Mouse (Mus musculus) MEL (cell line): ENCODE results near the gene March4. TPM values are rescaled to one million over a fixed set of nuclear protein-coding genes. Genes with fewer than 3 reads are reported as not detected.

Experiments used
- DNase-seq: peaks from one replicate; pipeline ENCODE4 v3.0.0; 2011; ENCODE audit warnings: low read depth, low spot score
- H3K27ac ChIP-seq: 2 replicates; pipeline ENCODE4 v1.5.1; 2012; ENCODE audit warnings: low read depth, mild to moderate bottlenecking, control low read depth, low read length, moderate library complexity; ENCODE audit not compliant: control insufficient read depth
- H3K27me3 ChIP-seq, 2 experiments: fragments of 150-350 bp in 1 of 2; sonication (generic) in 1 of 2; 2 replicates each; pipeline ENCODE4 v1.6.1; 2012; ENCODE audit warnings: low read length in 2 of 2, mild to moderate bottlenecking in 2 of 2, improper control_type of control experiment in 1 of 2, moderate library complexity in 1 of 2; ENCODE audit not compliant: insufficient read depth in 2 of 2, control insufficient read depth in 1 of 2
- H3K36me3 ChIP-seq, 2 experiments: 2 replicates each; pipeline ENCODE4 v1.6.1; 2012 to 2014; ENCODE audit warnings: low read length in 2 of 2, improper control_type of control experiment in 1 of 2, inconsistent platforms in 1 of 2, mild to moderate bottlenecking in 1 of 2; ENCODE audit not compliant: insufficient read depth in 2 of 2, control insufficient read depth in 1 of 2
- H3K4me1 ChIP-seq, 2 experiments: fragments of 150-350 bp in 1 of 2; sonication (generic) in 1 of 2; 2 replicates each; pipeline ENCODE4 v1.6.1; 2012; ENCODE audit warnings: low read length in 2 of 2, improper control_type of control experiment in 1 of 2, mild to moderate bottlenecking in 1 of 2; ENCODE audit not compliant: insufficient read depth in 2 of 2, control insufficient read depth in 1 of 2
- H3K4me3 ChIP-seq, 2 experiments: fragments of 150-350 bp in 1 of 2; sonication (generic) in 1 of 2; 2 replicates each; pipeline ENCODE4 v1.5.1; 2012; ENCODE audit warnings: low read depth in 2 of 2, low read length in 2 of 2, mild to moderate bottlenecking in 2 of 2, moderate library complexity in 2 of 2, control low read depth in 1 of 2, improper control_type of control experiment in 1 of 2; ENCODE audit not compliant: control insufficient read depth in 1 of 2, insufficient read depth in 1 of 2
- H3K79me2 ChIP-seq: 2 replicates; pipeline ENCODE4 v1.6.1; 2012; ENCODE audit warnings: mild to moderate bottlenecking, low read length, moderate library complexity; ENCODE audit not compliant: control insufficient read depth, poor library complexity, insufficient read depth
- H3K9ac ChIP-seq: 2 replicates; pipeline ENCODE4 v1.6.1; 2012; ENCODE audit warnings: low read depth, mild to moderate bottlenecking, control low read depth, low read length, moderate library complexity; ENCODE audit not compliant: control insufficient read depth, poor library complexity, severe bottlenecking
- H3K9me3 ChIP-seq: fragments of 150-350 bp; sonication (generic); replicated peaks from 2 replicates; pipeline ENCODE4 v1.6.1; 2012; ENCODE audit warnings: mild to moderate bottlenecking, low read length, improper control_type of control experiment, moderate library complexity; ENCODE audit not compliant: insufficient read depth
- CHD1 ChIP-seq: IDR thresholded peaks from 2 replicates; pipeline ENCODE4 v1.6.1; 2012; ENCODE audit warnings: low read depth, mild to moderate bottlenecking, inconsistent platforms, low read length, improper control_type of control experiment
- CHD2 ChIP-seq: IDR thresholded peaks from 2 replicates; pipeline ENCODE4 v1.6.1; 2011; ENCODE audit warnings: low read length, improper control_type of control experiment
- CTCF ChIP-seq, 3 experiments: IDR thresholded peaks in 2 of 3; conservative IDR thresholded peaks in 1 of 3; 2 replicates each; pipeline ENCODE4 v1.5.1; 2011 to 2012; ENCODE audit warnings: low read length in 3 of 3, low read depth in 2 of 3, mild to moderate bottlenecking in 2 of 3, improper control_type of control experiment in 1 of 3, inconsistent platforms in 1 of 3, mixed read lengths in 1 of 3, moderate library complexity in 1 of 3; ENCODE audit not compliant: control insufficient read depth in 1 of 3, insufficient read depth in 1 of 3, poor library complexity in 1 of 3, severe bottlenecking in 1 of 3
- E2F4 ChIP-seq: IDR thresholded peaks from 2 replicates; pipeline ENCODE4 v1.6.1; 2011; ENCODE audit warnings: low read depth, low read length, improper control_type of control experiment, borderline replicate concordance
- ELF1 ChIP-seq: IDR thresholded peaks from 2 replicates; pipeline ENCODE4 v1.6.1; 2014; ENCODE audit warnings: low read depth, mild to moderate bottlenecking, inconsistent platforms, low read length, improper control_type of control experiment, moderate library complexity
- EP300 ChIP-seq, 2 experiments: IDR thresholded peaks; 2 replicates each; pipeline ENCODE4 v1.6.1; 2011; ENCODE audit warnings: improper control_type of control experiment in 2 of 2, low read length in 2 of 2, low read depth in 1 of 2, mild to moderate bottlenecking in 1 of 2
- GABPA ChIP-seq: IDR thresholded peaks from 2 replicates; pipeline ENCODE4 v1.6.1; 2012; ENCODE audit warnings: low read depth, mild to moderate bottlenecking, inconsistent platforms, low read length, improper control_type of control experiment, moderate library complexity
- GATA1 ChIP-seq: IDR thresholded peaks from 2 replicates; pipeline ENCODE4 v1.6.1; 2011; ENCODE audit warnings: low read depth, low read length, improper control_type of control experiment
- HCFC1 ChIP-seq: IDR thresholded peaks from 2 replicates; pipeline ENCODE4 v1.6.1; 2012; ENCODE audit warnings: low read depth, mild to moderate bottlenecking, inconsistent platforms, low read length, improper control_type of control experiment, moderate library complexity
- JUND ChIP-seq: IDR thresholded peaks from 2 replicates; pipeline ENCODE4 v1.6.1; 2011; ENCODE audit warnings: low read depth, mild to moderate bottlenecking, improper control_type of control experiment, low read length
- KAT2A ChIP-seq: conservative IDR thresholded peaks from 2 replicates; pipeline ENCODE4 v1.6.1; 2012; ENCODE audit warnings: low read depth, low read length, improper control_type of control experiment, inconsistent platforms
- MAX ChIP-seq: IDR thresholded peaks from 2 replicates; pipeline ENCODE4 v1.6.1; 2011; ENCODE audit warnings: low read length, improper control_type of control experiment
- MAZ ChIP-seq: IDR thresholded peaks from 2 replicates; pipeline ENCODE4 v1.6.1; 2012; ENCODE audit warnings: low read depth, mild to moderate bottlenecking, inconsistent platforms, low read length, improper control_type of control experiment
- MEF2A ChIP-seq: IDR thresholded peaks from 2 replicates; pipeline ENCODE4 v1.6.1; 2014; ENCODE audit warnings: low read depth, mild to moderate bottlenecking, inconsistent platforms, low read length, improper control_type of control experiment; ENCODE audit not compliant: poor library complexity, insufficient replicate concordance, severe bottlenecking; ENCODE audit errors: extremely low read depth
- MYC ChIP-seq: IDR thresholded peaks from 2 replicates; pipeline ENCODE4 v1.6.1; 2011; ENCODE audit warnings: low read depth, mild to moderate bottlenecking, low read length, improper control_type of control experiment, moderate library complexity
- POLR2A ChIP-seq, 2 experiments: IDR thresholded peaks; 2 replicates each; pipeline ENCODE4 v1.6.1; 2011 to 2012; ENCODE audit warnings: low read length in 2 of 2, mild to moderate bottlenecking in 2 of 2, control low read depth in 1 of 2, improper control_type of control experiment in 1 of 2, low read depth in 1 of 2, moderate library complexity in 1 of 2; ENCODE audit not compliant: control insufficient read depth in 1 of 2, insufficient read depth in 1 of 2, poor library complexity in 1 of 2
- POLR2AphosphoS2 ChIP-seq: IDR thresholded peaks from 2 replicates; pipeline ENCODE4 v1.6.1; 2011; ENCODE audit warnings: low read length, improper control_type of control experiment
- RCOR1 ChIP-seq: IDR thresholded peaks from 2 replicates; pipeline ENCODE4 v1.6.1; 2012; ENCODE audit warnings: low read depth, mild to moderate bottlenecking, inconsistent platforms, low read length, improper control_type of control experiment
- SMC3 ChIP-seq: IDR thresholded peaks from 2 replicates; pipeline ENCODE4 v1.6.1; 2011; ENCODE audit warnings: low read depth, low read length, improper control_type of control experiment
- TBP ChIP-seq: IDR thresholded peaks from 2 replicates; pipeline ENCODE4 v1.8.0; 2011; ENCODE audit warnings: low read depth, low read length, improper control_type of control experiment
- TCF12 ChIP-seq: IDR thresholded peaks from 2 replicates; pipeline ENCODE4 v1.6.1; 2014; ENCODE audit warnings: low read depth, mild to moderate bottlenecking, inconsistent platforms, low read length, improper control_type of control experiment, moderate library complexity
- USF2 ChIP-seq, 2 experiments: IDR thresholded peaks; 2 replicates each; pipeline ENCODE4 v1.6.1; 2011 to 2012; ENCODE audit warnings: improper control_type of control experiment in 2 of 2, low read length in 2 of 2, borderline replicate concordance in 1 of 2, inconsistent platforms in 1 of 2, low read depth in 1 of 2, mild to moderate bottlenecking in 1 of 2; ENCODE audit not compliant: insufficient read depth in 1 of 2
- ZC3H11A ChIP-seq: IDR thresholded peaks from 2 replicates; pipeline ENCODE4 v1.6.1; 2012; ENCODE audit warnings: low read depth, mild to moderate bottlenecking, inconsistent platforms, low read length, improper control_type of control experiment
- ZKSCAN1 ChIP-seq: IDR thresholded peaks from 2 replicates; pipeline ENCODE4 v1.6.1; 2012; ENCODE audit warnings: low read depth, mild to moderate bottlenecking, inconsistent platforms, low read length, improper control_type of control experiment, moderate library complexity
- ZMIZ1 ChIP-seq: IDR thresholded peaks from 2 replicates; pipeline ENCODE4 v1.6.1; 2012; ENCODE audit warnings: low read depth, mild to moderate bottlenecking, inconsistent platforms, low read length, improper control_type of control experiment, moderate library complexity
- ZNF384 ChIP-seq: IDR thresholded peaks from 2 replicates; pipeline ENCODE4 v1.6.1; 2012; ENCODE audit warnings: low read depth, mild to moderate bottlenecking, inconsistent platforms, low read length, improper control_type of control experiment
- polyA plus RNA-seq, 2 experiments: library from polyadenylated mRNA; stranded (reverse) in 1 of 2; unstranded in 1 of 2; fragments of >175 nt in 1 of 2; fragments of >200 nt in 1 of 2; gene quantifications; 2 replicates each; pipeline versions ENCODE4 v1.2.1 to v1.2.4; 2012; ENCODE audit warnings: low replicate concordance in 2 of 2, low read depth in 1 of 2; ENCODE audit not compliant: insufficient read length in 2 of 2, insufficient read depth in 1 of 2, missing spikeins in 1 of 2
- total RNA-seq: library from RNA; depleted of rRNA; stranded (reverse); fragments of 300-350 nt; gene quantifications from 2 replicates; pipeline ENCODE4 v1.2.3, GENCODE M21; 2012; rRNA removed

March4 gene
- total RNA-seq (not detected in 2 replicates), polyA plus RNA-seq (not detected)

DNA sequence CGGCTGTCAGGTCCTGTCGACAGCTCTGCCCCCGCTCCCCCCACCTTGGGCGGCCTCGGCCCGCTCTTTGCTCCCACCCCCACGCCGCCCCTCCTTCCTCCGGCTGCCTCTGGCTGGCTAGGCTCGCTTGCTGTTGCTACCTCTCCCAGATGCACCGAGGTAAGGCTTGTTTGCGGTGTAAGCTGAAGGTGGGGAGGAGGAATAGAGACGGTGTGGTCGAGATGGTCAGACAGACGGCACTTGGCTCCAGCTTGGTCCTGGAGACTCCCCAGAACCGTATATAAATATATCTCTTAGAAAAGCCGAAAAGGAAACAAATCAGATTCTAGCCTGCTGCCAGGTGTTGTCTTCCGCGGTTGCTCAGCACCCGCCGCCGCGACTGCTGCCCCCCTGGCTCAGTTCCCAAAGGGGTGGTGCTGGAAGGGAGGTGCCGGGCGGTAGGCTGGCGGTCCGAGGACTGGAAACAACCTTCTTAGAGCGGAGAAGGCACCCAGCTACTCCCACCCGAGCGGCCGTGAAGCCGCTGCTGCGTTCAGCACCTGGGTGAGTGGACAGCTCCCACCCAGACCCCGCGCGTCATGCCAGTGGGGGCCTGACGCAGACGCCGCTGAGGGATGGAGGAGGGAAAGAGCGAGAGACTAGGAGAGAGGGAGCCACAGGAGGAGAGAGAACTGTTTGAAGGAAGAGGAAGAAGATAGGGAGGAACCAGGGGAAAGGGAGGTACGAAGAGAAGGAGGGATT, at the start of gene March4:
Gene March4, minus strand, starts transcription at position 320 of the 741 bp plus-strand sequence.
- no peaks in the 10 kb centered on the region for H3K4me1 ChIP-seq
- H3K9ac ChIP-seq = no peak within 1 kb of the TSS
- TF ChIP-seq CTCF (IDR thresholded peaks at IDR 0.05 in 2 of 3, conservative IDR thresholded peaks at IDR 0.05 in 1 of 3; ENCODE audit: control insufficient read depth in 1 of 3, insufficient read depth in 1 of 3, low read depth in 2 of 3, low read length in 3 of 3, poor library complexity in 1 of 3, severe bottlenecking in 1 of 3) = no peak
- TF ChIP-seq USF2 (IDR thresholded peaks at IDR 0.05; ENCODE audit: borderline replicate concordance in 1 of 2, insufficient read depth in 1 of 2, low read depth in 1 of 2, low read length in 2 of 2) = no peak
- TF ChIP-seq E2F4 = no peak
- no peak for TF ChIP-seq RCOR1
- no peak for TF ChIP-seq ELF1
- no peak for TF ChIP-seq MEF2A
- TF ChIP-seq ZKSCAN1 = no peak
- no peak for TF ChIP-seq MAX
- no peak for TF ChIP-seq MYC
- no peak for TF ChIP-seq TBP
- TF ChIP-seq ZNF384 = no peak
- no peak for TF ChIP-seq JUND
- TF ChIP-seq EP300 (IDR thresholded peaks at IDR 0.05; ENCODE audit: low read depth in 1 of 2, low read length in 2 of 2) = no peak
- no peak for TF ChIP-seq CHD2
- TF ChIP-seq MAZ = no peak
- no peak for TF ChIP-seq SMC3
- H3K36me3 ChIP-seq = no peaks in the 10 kb centered on the region
- no peak within 1 kb of the TSS for H3K4me3 ChIP-seq
- H3K9me3 ChIP-seq = no peaks in the 10 kb centered on the region
- peak; percentile 4 for DNase-seq
- no peak within 1 kb of the TSS for H3K27ac ChIP-seq
- peaks cover 0 to 3% of the 10 kb centered on the region in 2 experiments; a peak in 2 of 4 replicates for H3K27me3 ChIP-seq
- H3K79me2 ChIP-seq = no peaks in the 10 kb centered on the region

- TF ChIP-seq ZKSCAN1 (no peak), CHD1 (no peak), MAX (no peak), ZMIZ1 (no peak), ZC3H11A (no peak), JUND (no peak), ZNF384 (no peak), USF2 (IDR thresholded peaks at IDR 0.05; ENCODE audit: borderline replicate concordance in 1 of 2, insufficient read depth in 1 of 2, low read depth in 1 of 2, low read length in 2 of 2) (no peak), KAT2A (no peak), MEF2A (no peak), GATA1 (no peak), POLR2AphosphoS2 (no peak), POLR2A (IDR thresholded peaks at IDR 0.05; ENCODE audit: control insufficient read depth in 1 of 2, insufficient read depth in 1 of 2, low read depth in 1 of 2, low read length in 2 of 2, poor library complexity in 1 of 2) (no peak), CHD2 (no peak), SMC3 (no peak), TCF12 (no peak), MAZ (no peak), E2F4 (no peak), GABPA (no peak), HCFC1 (no peak)
- H3K36me3 ChIP-seq = peaks cover 0 to 4% of the 10 kb centered on the region in 2 experiments; a peak in 2 of 4 replicates
- no peaks in the 10 kb centered on the region for H3K9me3 ChIP-seq
- H3K9ac ChIP-seq = no peak overlapping the region
- peaks cover 1% of the 10 kb centered on the region for H3K79me2 ChIP-seq
- H3K27ac ChIP-seq = no peak overlapping the region
- H3K27me3 ChIP-seq = no peaks in the 10 kb centered on the region
- H3K4me3 ChIP-seq = no peak overlapping the region
- peaks cover 0 to 4% of the 10 kb centered on the region in 2 experiments; a peak in 2 of 4 replicates for H3K4me1 ChIP-seq
- no peak for DNase-seq
Measured at GRCm38 (mm10) chr1:72585971-72586875, 49.5 kb upstream of the March4 start.
